Mouse (Mus musculus) adipocyte (in vitro differentiated cells): Measurements from ENCODE around the gene Nectin4.

Source experiments
- DNase-seq: peaks from one replicate; pipeline ENCODE4 v3.0.0-alpha.2; 2016; ENCODE audit warnings: low spot score

Nectin4 gene

GRCm38 (mm10) chr1:171412001-171412441 lies 42.1 kb downstream of the Nectin4 start:
- DNase-seq: peak; percentile 42

- DNase-seq: peak; percentile 63
Observed at GRCm38 (mm10) chr1:171412446-171412845, 42.5 kb downstream of the Nectin4 start.

- DNase-seq: no peak
Observed at GRCm38 (mm10) chr1:171413608-171414007, 43.7 kb downstream of the Nectin4 start.

- DNase-seq: no peak
Observed at GRCm38 (mm10) chr1:171418660-171419059, 48.8 kb downstream of the Nectin4 start, which contains the start of gene Tstd1. Gene Tstd1, plus strand, starts transcription at chr1:171418872.

GRCm38 (mm10) chr1:171419291-171419882 lies 49.5 kb downstream of the Nectin4 start:
- no peak for DNase-seq

GRCm38 (mm10) chr1:171419905-171420304 lies 50.0 kb downstream of the Nectin4 start:
- no peak for DNase-seq

GRCm38 (mm10) chr1:171422504-171423095 lies 52.7 kb downstream of the Nectin4 start:
- no peak for DNase-seq

- no peak for DNase-seq
Observed at GRCm38 (mm10) chr1:171424638-171425037, 54.7 kb downstream of the Nectin4 start.

GRCm38 (mm10) chr1:171425126-171425525 lies 55.2 kb downstream of the Nectin4 start:
- DNase-seq: peak; percentile 58

- DNase-seq: peak; percentile 50
Observed at GRCm38 (mm10) chr1:171432158-171432557, 62.3 kb downstream of the Nectin4 start.

- no peak for DNase-seq
Observed at GRCm38 (mm10) chr1:171435288-171435814, 65.5 kb downstream of the Nectin4 start.

- DNase-seq: peak; percentile 57
Observed at GRCm38 (mm10) chr1:171435974-171436373, 66.1 kb downstream of the Nectin4 start.

GRCm38 (mm10) chr1:171437264-171438013 lies 67.5 kb downstream of the Nectin4 start, which contains the start of gene F11r:
Gene F11r, plus strand, starts transcription at chr1:171437535.
- no peak for DNase-seq
